Mouse (Mus musculus) stomach, embryonic 16.5 days (tissue): ENCODE data around the gene Pkp1. TPM values are rescaled to one million over a fixed set of nuclear protein-coding genes. Genes with fewer than 3 reads are reported as not detected.

ENCODE experiments used
- ATAC-seq: fragments of 200-750 bp; cut with Nextera tagmentation; 2 replicates; pipeline ENCODE4 v1.8.0; 2017; ENCODE audit warnings: moderate number of reproducible peaks, moderate TSS enrichment; ENCODE audit not compliant: insufficient read depth, low FRiP score
- H3K27ac ChIP-seq: fragments of 300-500 bp; sonication (generic); 2 replicates; pipeline ENCODE4 v1.5.1; 2014; ENCODE audit warnings: low read length
- H3K27me3 ChIP-seq: fragments of 300-500 bp; sonication (generic); 2 replicates; pipeline ENCODE4 v1.6.1; 2014; ENCODE audit warnings: low read length, control low read depth, mixed read lengths; ENCODE audit not compliant: control insufficient read depth, insufficient read depth
- H3K36me3 ChIP-seq: fragments of 300-500 bp; sonication (generic); 2 replicates; pipeline ENCODE4 v1.6.1; 2014; ENCODE audit warnings: low read length; ENCODE audit not compliant: control insufficient read depth, insufficient read depth
- H3K4me1 ChIP-seq: fragments of 300-500 bp; sonication (generic); 2 replicates; pipeline ENCODE4 v1.6.1; 2014; ENCODE audit warnings: low read length, control low read depth, mixed read lengths; ENCODE audit not compliant: control insufficient read depth, insufficient read depth
- H3K4me2 ChIP-seq: fragments of 300-500 bp; sonication (generic); 2 replicates; pipeline ENCODE4 v1.6.1; 2014; ENCODE audit warnings: low read depth, low read length, mixed read lengths
- H3K4me3 ChIP-seq: fragments of 300-500 bp; sonication (generic); replicated peaks from 2 replicates; pipeline ENCODE4 v1.5.1; 2014; ENCODE audit warnings: mild to moderate bottlenecking, low read length
- H3K9ac ChIP-seq: fragments of 300-500 bp; sonication (generic); 2 replicates; pipeline ENCODE4 v1.6.1; 2014; ENCODE audit warnings: low read length
- H3K9me3 ChIP-seq: fragments of 300-500 bp; sonication (generic); replicated peaks from 2 replicates; pipeline ENCODE4 v1.6.1; 2016; ENCODE audit warnings: low read length, control low read depth; ENCODE audit not compliant: control insufficient read depth
- WGBS: fragments of 180-500 bp; shearing (Covaris S2); extraction: QIAGEN DNeasy Blood & Tissue Kit; methylation state at CpG from one replicate; pipeline ENCODE4 v1.1.7; 2014; 5-methylcytosine and 5-hydroxymethylcytosine counted together
- polyA plus RNA-seq: library from polyadenylated mRNA; unstranded; fragments of >200 nt; fragmentation: Nextera tagmentation; extraction: Ambion mirVana; gene quantifications from 2 replicates; pipeline ENCODE4 v1.2.1, GENCODE M21; 2015

The Pkp1 gene
- polyA plus RNA-seq, 1 experiment from 2014 or later = 49.8 TPM

DNA sequence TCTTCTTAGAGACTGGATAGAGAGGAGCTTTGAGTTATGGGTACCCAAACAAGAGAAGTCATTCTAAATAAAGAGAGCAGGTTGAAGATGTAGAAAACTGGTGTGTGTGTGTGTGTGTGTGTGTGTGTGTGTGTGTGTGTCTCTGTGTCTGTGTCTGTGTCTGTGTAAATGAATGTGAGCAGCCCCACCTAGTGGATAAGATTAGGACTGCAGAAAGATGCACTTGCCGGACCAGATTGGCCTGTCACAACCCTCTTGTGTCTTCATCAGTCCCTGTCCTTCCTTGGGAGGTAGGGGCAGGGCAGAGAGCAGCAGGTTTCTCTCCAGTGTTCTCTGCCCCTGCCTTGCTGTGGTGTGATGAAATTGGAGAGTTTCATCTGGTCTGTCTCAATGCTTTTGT is 90.1 kb downstream of the Pkp1 start:
- H3K4me1 ChIP-seq = peaks cover 4% of the 10 kb centered on the region; the same call in 1 of the 2 replicates
- no peak overlapping the region for H3K4me3 ChIP-seq
- ATAC-seq = no peak
- 14% methylated on average over 1 of the region's 1 CpGs for WGBS
- no peak overlapping the region for H3K9ac ChIP-seq
- no peaks in the 10 kb centered on the region for H3K9me3 ChIP-seq
- H3K27me3 ChIP-seq = no peaks in the 10 kb centered on the region
- no peaks in the 10 kb centered on the region for H3K36me3 ChIP-seq
- no peak overlapping the region for H3K4me2 ChIP-seq
- no peak overlapping the region for H3K27ac ChIP-seq

DNA sequence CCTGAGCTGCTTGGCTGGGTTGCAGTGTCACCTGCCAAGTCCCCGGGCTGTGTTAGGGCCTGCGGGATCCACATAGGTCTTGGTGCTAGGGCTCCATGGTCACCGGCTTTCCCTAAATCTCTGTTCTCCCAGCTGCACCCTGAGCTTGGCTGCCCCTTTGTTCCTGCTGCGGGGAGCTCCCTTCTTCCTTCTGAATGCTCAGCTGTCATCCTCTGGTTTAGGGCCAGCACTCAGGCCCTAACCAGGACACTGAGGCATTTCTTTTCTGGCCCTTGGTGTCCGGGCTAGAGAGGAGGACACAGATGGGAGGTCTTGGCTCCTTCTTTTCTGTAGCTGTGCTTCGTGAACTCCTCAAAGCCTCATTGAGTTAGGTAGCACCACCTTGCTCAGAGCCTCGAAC is 97.2 kb downstream of the Pkp1 start:
- no peak for ATAC-seq
- Histone ChIP-seq H3K27me3 (peaks cover 7% of the 10 kb centered on the region; the same call in 1 of the 2 replicates), H3K4me3 (peak overlapping the region; percentile 57), H3K9me3 (no peaks in the 10 kb centered on the region), H3K27ac (peak overlapping the region; percentile 89), H3K4me1 (peaks cover 22% of the 10 kb centered on the region), H3K4me2 (peak overlapping the region; percentile 84), H3K36me3 (no peaks in the 10 kb centered on the region), H3K9ac (peak overlapping the region; percentile 66)
- 69% methylated on average over 7 of the region's 7 CpGs for WGBS

Other genes starting within 250 kb of the Pkp1 start
- 229 and 245 TPM in 2 replicates for gene Csrp1, start 199.1 kb downstream of the Pkp1 start, polyA plus RNA-seq
- gene Phlda3, start 153.1 kb downstream of the Pkp1 start, polyA plus RNA-seq = 77.4 and 80.5 TPM in 2 replicates
- 6.2 and 84.9 TPM in 2 replicates for gene Tnni1, start 139.8 kb downstream of the Pkp1 start, polyA plus RNA-seq
- gene Lad1, start 100.6 kb downstream of the Pkp1 start, polyA plus RNA-seq = 109 and 142 TPM in 2 replicates
- 40.8 and 48.4 TPM in 2 replicates for gene Tnnt2, start 82.9 kb downstream of the Pkp1 start, polyA plus RNA-seq
- gene Igfn1, start 87.1 kb upstream of the Pkp1 start, polyA plus RNA-seq = 0.12 TPM in 2 replicates
- gene Tmem9, start 88.9 kb upstream of the Pkp1 start, polyA plus RNA-seq = 145 and 157 TPM in 2 replicates
- gene Ascl5, start 131.6 kb upstream of the Pkp1 start, polyA plus RNA-seq = 0.43 TPM in 1 of 2 replicates, not detected in the other
- gene Cacna1s, start 133.5 kb upstream of the Pkp1 start, polyA plus RNA-seq = 0.17 and 2.0 TPM in 2 replicates
- 2.2 and 2.3 TPM in 2 replicates for gene Kif21b, start 212.2 kb upstream of the Pkp1 start, polyA plus RNA-seq